Mouse (Mus musculus): ENCODE results near the gene Aes. TPM values are rescaled to one million over a fixed set of nuclear protein-coding genes. Genes with fewer than 3 reads are reported as not detected.

Gene Aes
- polyA plus RNA-seq, 1 experiment from 2014 or later: 665 TPM

GRCm38 (mm10) chr10:81604019-81604967 lies 45.0 kb downstream of the Aes start:
- peak overlapping the region; percentile 54; the same call in 1 of the 2 replicates for H3K4me3 ChIP-seq
- H3K27ac ChIP-seq (replicated peaks): peak overlapping the region; percentile 93
- no peak for ATAC-seq (replicated peaks)

GRCm38 (mm10) chr10:81604968-81605665 lies 45.8 kb downstream of the Aes start:
- Histone ChIP-seq H3K27me3 (no peaks in the 10 kb centered on the region), H3K27ac (replicated peaks) (peak overlapping the region; percentile 93), H3K4me1 (peaks cover 38% of the 10 kb centered on the region), H3K36me3 (no peaks in the 10 kb centered on the region), H3K4me2 (replicated peaks) (peak overlapping the region; percentile 93), H3K9me3 (no peaks in the 10 kb centered on the region), H3K4me3 (peak overlapping the region; percentile 54), H3K9ac (replicated peaks) (peak overlapping the region; percentile 47)
- 20% methylated on average over 29 of the region's 29 CpGs for WGBS
- ATAC-seq (replicated peaks): peak; percentile 42

More at GRCm38 (mm10) chr10:81604019-81604967, 45.0 kb downstream of the Aes start:
- Histone ChIP-seq H3K4me1 (peaks cover 38% of the 10 kb centered on the region), H3K9me3 (no peaks in the 10 kb centered on the region), H3K9ac (replicated peaks) (no peak overlapping the region), H3K36me3 (no peaks in the 10 kb centered on the region), H3K4me2 (replicated peaks) (peak overlapping the region; percentile 93; the same call in 1 of the 2 replicates), H3K27me3 (peaks cover 5% of the 10 kb centered on the region; the same call in 1 of the 2 replicates)
- WGBS: 84% methylated on average over 12 of the region's 12 CpGs

- 2% methylated on average over 14 of the region's 14 CpGs for WGBS
- H3K9ac ChIP-seq (replicated peaks): peak overlapping the region; percentile 47
- H3K4me3 ChIP-seq: peak overlapping the region; percentile 54
- ATAC-seq (replicated peaks): peak; percentile 26
- H3K4me2 ChIP-seq (replicated peaks): peak overlapping the region; percentile 93
- H3K27me3 ChIP-seq: no peaks in the 10 kb centered on the region
- peak overlapping the region; percentile 93 for H3K27ac ChIP-seq (replicated peaks)
- no peaks in the 10 kb centered on the region for H3K9me3 ChIP-seq
- H3K4me1 ChIP-seq: peaks cover 37% of the 10 kb centered on the region
- H3K36me3 ChIP-seq: no peaks in the 10 kb centered on the region
Measured at GRCm38 (mm10) chr10:81605666-81605973, 46.3 kb downstream of the Aes start.

GRCm38 (mm10) chr10:81605974-81606751 lies 46.9 kb downstream of the Aes start, which contains the start of gene BC025920:
Gene BC025920 (plus strand): TSS chr10:81606270.
- Histone ChIP-seq H3K27me3 (no peaks in the 10 kb centered on the region), H3K9me3 (no peaks in the 10 kb centered on the region), H3K27ac (replicated peaks) (peak within 1 kb of the TSS; percentile 93), H3K36me3 (no peaks in the 10 kb centered on the region), H3K4me3 (peak within 1 kb of the TSS; percentile 54), H3K9ac (replicated peaks) (peak within 1 kb of the TSS; percentile 64), H3K4me2 (replicated peaks) (peak within 1 kb of the TSS; percentile 93), H3K4me1 (peaks cover 33% of the 10 kb centered on the region)
- ATAC-seq (replicated peaks): peak; percentile 88
- under 1% methylated on average over 39 of the region's 39 CpGs for WGBS

GRCm38 (mm10) chr10:81608308-81608707 lies 49.0 kb downstream of the Aes start:
- Histone ChIP-seq H3K4me2 (replicated peaks) (no peak overlapping the region), H3K4me1 (peaks cover 18% of the 10 kb centered on the region), H3K4me3 (no peak overlapping the region), H3K9me3 (no peaks in the 10 kb centered on the region), H3K36me3 (no peaks in the 10 kb centered on the region), H3K27me3 (no peaks in the 10 kb centered on the region), H3K9ac (replicated peaks) (no peak overlapping the region), H3K27ac (replicated peaks) (no peak overlapping the region)
- ATAC-seq (replicated peaks): no peak
- WGBS: 100% methylated on average over 1 of the region's 1 CpGs

- Histone ChIP-seq H3K9ac (replicated peaks) (no peak overlapping the region), H3K27ac (replicated peaks) (no peak overlapping the region), H3K4me1 (no peaks in the 10 kb centered on the region), H3K36me3 (no peaks in the 10 kb centered on the region), H3K4me2 (replicated peaks) (no peak overlapping the region), H3K4me3 (no peak overlapping the region), H3K27me3 (no peaks in the 10 kb centered on the region), H3K9me3 (no peaks in the 10 kb centered on the region)
- WGBS: 69% methylated on average over 3 of the region's 3 CpGs
- ATAC-seq (replicated peaks): no peak
Measured at GRCm38 (mm10) chr10:81612779-81613178, 53.5 kb downstream of the Aes start.

- Histone ChIP-seq H3K27me3 (no peaks in the 10 kb centered on the region), H3K9ac (replicated peaks) (no peak overlapping the region), H3K4me3 (no peak overlapping the region), H3K36me3 (no peaks in the 10 kb centered on the region), H3K27ac (replicated peaks) (no peak overlapping the region), H3K4me1 (no peaks in the 10 kb centered on the region), H3K4me2 (replicated peaks) (no peak overlapping the region), H3K9me3 (no peaks in the 10 kb centered on the region)
- 65% methylated on average over 6 of the region's 6 CpGs for WGBS
- no peak for ATAC-seq (replicated peaks)
Measured at GRCm38 (mm10) chr10:81615486-81615885, 56.2 kb downstream of the Aes start.

Other genes with a start within 250 kb of the Aes start
- 40.7 and 42.4 TPM in 2 replicates for gene Cactin, start 238.4 kb upstream of the Aes start, polyA plus RNA-seq (2015; fragmentation: Nextera tagmentation; extraction: Ambion mirVana)
- 3.1 and 4.3 TPM in 2 replicates for gene Tbxa2r, start 230.8 kb upstream of the Aes start, polyA plus RNA-seq (2015; fragmentation: Nextera tagmentation; extraction: Ambion mirVana)
- gene Gipc3, start 216.2 kb upstream of the Aes start, polyA plus RNA-seq (2015; fragmentation: Nextera tagmentation; extraction: Ambion mirVana): not detected in 2 replicates
- gene Hmg20b, start 209.0 kb upstream of the Aes start, polyA plus RNA-seq (2015; fragmentation: Nextera tagmentation; extraction: Ambion mirVana): 41.4 and 43.3 TPM in 2 replicates
- gene Mfsd12, start 202.0 kb upstream of the Aes start, polyA plus RNA-seq (2015; fragmentation: Nextera tagmentation; extraction: Ambion mirVana): 11.2 and 11.9 TPM in 2 replicates
- gene 4930404N11Rik, start 193.7 kb upstream of the Aes start, polyA plus RNA-seq (2015; fragmentation: Nextera tagmentation; extraction: Ambion mirVana): 0.73 and 1.3 TPM in 2 replicates
- 133 and 135 TPM in 2 replicates for gene Fzr1, start 181.0 kb upstream of the Aes start, polyA plus RNA-seq (2015; fragmentation: Nextera tagmentation; extraction: Ambion mirVana)
- 88.2 and 89.0 TPM in 2 replicates for gene Dohh, start 175.1 kb upstream of the Aes start, polyA plus RNA-seq (2015; fragmentation: Nextera tagmentation; extraction: Ambion mirVana)
- gene Gm48551, start 175.0 kb upstream of the Aes start, polyA plus RNA-seq (2015; fragmentation: Nextera tagmentation; extraction: Ambion mirVana): 5.4 and 6.6 TPM in 2 replicates
- gene Gm48552, start 170.5 kb upstream of the Aes start, polyA plus RNA-seq (2015; fragmentation: Nextera tagmentation; extraction: Ambion mirVana): 2.9 and 3.1 TPM in 2 replicates
- gene Smim24, start 166.4 kb upstream of the Aes start, polyA plus RNA-seq (2015; fragmentation: Nextera tagmentation; extraction: Ambion mirVana): 1.2 and 1.8 TPM in 2 replicates
- gene Nfic, start 103.9 kb upstream of the Aes start, polyA plus RNA-seq (2015; fragmentation: Nextera tagmentation; extraction: Ambion mirVana): 24.2 and 29.4 TPM in 2 replicates
- 76.1 and 78.5 TPM in 2 replicates for gene Celf5, start 76.8 kb upstream of the Aes start, polyA plus RNA-seq (2015; fragmentation: Nextera tagmentation; extraction: Ambion mirVana)
- 60.3 and 65.0 TPM in 2 replicates for gene Ncln, start 63.1 kb upstream of the Aes start, polyA plus RNA-seq (2015; fragmentation: Nextera tagmentation; extraction: Ambion mirVana)
- 0.69 and 0.73 TPM in 2 replicates for gene S1pr4, start 59.4 kb upstream of the Aes start, polyA plus RNA-seq (2015; fragmentation: Nextera tagmentation; extraction: Ambion mirVana)
- 0.57 and 0.84 TPM in 2 replicates for gene Gna15, start 35.3 kb upstream of the Aes start, polyA plus RNA-seq (2015; fragmentation: Nextera tagmentation; extraction: Ambion mirVana)
- 99.8 and 103 TPM in 2 replicates for gene Gna11, start 14.3 kb upstream of the Aes start, polyA plus RNA-seq (2015; fragmentation: Nextera tagmentation; extraction: Ambion mirVana)
- gene Tle2, start 15.1 kb downstream of the Aes start, polyA plus RNA-seq (2015; fragmentation: Nextera tagmentation; extraction: Ambion mirVana): 27.3 and 28.0 TPM in 2 replicates
- 3.0 and 4.2 TPM in 2 replicates for gene Tle6, start 41.6 kb downstream of the Aes start, polyA plus RNA-seq (2015; fragmentation: Nextera tagmentation; extraction: Ambion mirVana)
- 3.0 and 3.1 TPM in 2 replicates for gene BC025920, start 46.8 kb downstream of the Aes start, polyA plus RNA-seq (2015; fragmentation: Nextera tagmentation; extraction: Ambion mirVana)
- 56.5 and 56.7 TPM in 2 replicates for gene Sirt6, start 68.3 kb downstream of the Aes start, polyA plus RNA-seq (2015; fragmentation: Nextera tagmentation; extraction: Ambion mirVana)
- gene Ankrd24, start 69.1 kb downstream of the Aes start, polyA plus RNA-seq (2015; fragmentation: Nextera tagmentation; extraction: Ambion mirVana): 11.5 and 12.6 TPM in 2 replicates
- 6.3 and 6.9 TPM in 2 replicates for gene Gm10778, start 89.6 kb downstream of the Aes start, polyA plus RNA-seq (2015; fragmentation: Nextera tagmentation; extraction: Ambion mirVana)
- gene Zfp433, start 145.3 kb downstream of the Aes start, polyA plus RNA-seq (2015; fragmentation: Nextera tagmentation; extraction: Ambion mirVana): 19.3 and 22.0 TPM in 2 replicates
- gene Gm3055, start 211.7 kb downstream of the Aes start, polyA plus RNA-seq (2015; fragmentation: Nextera tagmentation; extraction: Ambion mirVana): 17.7 and 19.5 TPM in 2 replicates